Mouse (Mus musculus): ENCODE data around the gene Rad51b. TPM values are rescaled to one million over a fixed set of nuclear protein-coding genes. Genes with fewer than 3 reads are reported as not detected.

Gene Rad51b
- polyA plus RNA-seq, 1 experiment from 2014 or later, result 7.7 TPM

- H3K27ac ChIP-seq, result no peak overlapping the region
- ATAC-seq (ENCODE audit: insufficient number of reproducible peaks, insufficient read depth, low FRiP score, low TSS enrichment), result no peak
Measured at GRCm38 (mm10) chr12:79412894-79413507, 115.9 kb downstream of the Rad51b start.

GRCm38 (mm10) chr12:79417360-79417759, 120.3 kb downstream of the Rad51b start:
- Histone ChIP-seq H3K36me3 (no peaks in the 10 kb centered on the region), H3K4me1 (peaks cover 4% of the 10 kb centered on the region; the same call in 1 of the 2 replicates), H3K27ac (no peak overlapping the region), H3K4me2 (replicated peaks) (no peak overlapping the region), H3K9me3 (no peaks in the 10 kb centered on the region), H3K9ac (no peak overlapping the region), H3K27me3 (no peaks in the 10 kb centered on the region), H3K4me3 (no peak overlapping the region)
- WGBS, result 78% methylated on average over 6 of the region's 6 CpGs
- ATAC-seq (ENCODE audit: insufficient number of reproducible peaks, insufficient read depth, low FRiP score, low TSS enrichment), result no peak

More at GRCm38 (mm10) chr12:79412894-79413507, 115.9 kb downstream of the Rad51b start:
- 82% methylated on average over 8 of the region's 8 CpGs for WGBS
- Histone ChIP-seq H3K9ac (no peak overlapping the region), H3K36me3 (no peaks in the 10 kb centered on the region), H3K4me3 (no peak overlapping the region), H3K9me3 (no peaks in the 10 kb centered on the region), H3K27me3 (no peaks in the 10 kb centered on the region), H3K4me2 (replicated peaks) (no peak overlapping the region), H3K4me1 (peaks cover 8% of the 10 kb centered on the region; the same call in 1 of the 2 replicates)

- H3K9ac ChIP-seq, result no peak overlapping the region
- no peak overlapping the region for H3K4me2 ChIP-seq (replicated peaks)
- ATAC-seq (ENCODE audit: insufficient number of reproducible peaks, insufficient read depth, low FRiP score, low TSS enrichment), result no peak
- H3K4me3 ChIP-seq, result no peak overlapping the region
- H3K4me1 ChIP-seq, result peaks cover 7% of the 10 kb centered on the region; the same call in 1 of the 2 replicates
- H3K9me3 ChIP-seq, result no peaks in the 10 kb centered on the region
- 10% methylated on average over 6 of the region's 6 CpGs for WGBS
- no peaks in the 10 kb centered on the region for H3K27me3 ChIP-seq
- H3K27ac ChIP-seq, result no peak overlapping the region
- H3K36me3 ChIP-seq, result no peaks in the 10 kb centered on the region
Measured at GRCm38 (mm10) chr12:79420605-79421004, 123.5 kb downstream of the Rad51b start.

- ATAC-seq (ENCODE audit: insufficient number of reproducible peaks, insufficient read depth, low FRiP score, low TSS enrichment), result no peak
- Histone ChIP-seq H3K27ac (peak overlapping the region; percentile 73), H3K9me3 (no peaks in the 10 kb centered on the region), H3K36me3 (no peaks in the 10 kb centered on the region), H3K27me3 (no peaks in the 10 kb centered on the region), H3K4me1 (peaks cover 25% of the 10 kb centered on the region), H3K9ac (no peak overlapping the region), H3K4me2 (replicated peaks) (no peak overlapping the region), H3K4me3 (no peak overlapping the region)
- WGBS, result 48% methylated on average over 7 of the region's 7 CpGs
Measured at GRCm38 (mm10) chr12:79429507-79430291, 132.6 kb downstream of the Rad51b start.

- Histone ChIP-seq H3K36me3 (no peaks in the 10 kb centered on the region), H3K4me2 (replicated peaks) (no peak overlapping the region), H3K27ac (peak overlapping the region; percentile 41; the same call in 1 of the 2 replicates), H3K9ac (no peak overlapping the region), H3K4me3 (no peak overlapping the region), H3K4me1 (peaks cover 32% of the 10 kb centered on the region), H3K27me3 (no peaks in the 10 kb centered on the region), H3K9me3 (no peaks in the 10 kb centered on the region)
- WGBS, result 33% methylated on average over 4 of the region's 4 CpGs
- ATAC-seq (ENCODE audit: insufficient number of reproducible peaks, insufficient read depth, low FRiP score, low TSS enrichment), result no peak
Measured at GRCm38 (mm10) chr12:79431138-79431537, 134.1 kb downstream of the Rad51b start.

GRCm38 (mm10) chr12:79433724-79434442, 136.8 kb downstream of the Rad51b start:
- H3K4me1 ChIP-seq, result peaks cover 32% of the 10 kb centered on the region
- no peak for ATAC-seq (ENCODE audit: insufficient number of reproducible peaks, insufficient read depth, low FRiP score, low TSS enrichment)
- no peaks in the 10 kb centered on the region for H3K9me3 ChIP-seq
- H3K27ac ChIP-seq, result peak overlapping the region; percentile 72; the same call in 1 of the 2 replicates
- H3K9ac ChIP-seq, result no peak overlapping the region
- no peaks in the 10 kb centered on the region for H3K36me3 ChIP-seq
- no peaks in the 10 kb centered on the region for H3K27me3 ChIP-seq
- no peak overlapping the region for H3K4me3 ChIP-seq
- H3K4me2 ChIP-seq (replicated peaks), result no peak overlapping the region
- WGBS, result 50% methylated on average over 7 of the region's 7 CpGs

- 60% methylated on average over 3 of the region's 3 CpGs for WGBS
- no peak overlapping the region for H3K4me2 ChIP-seq (replicated peaks)
- no peaks in the 10 kb centered on the region for H3K27me3 ChIP-seq
- no peak overlapping the region for H3K4me3 ChIP-seq
- peaks cover 27% of the 10 kb centered on the region for H3K4me1 ChIP-seq
- H3K9me3 ChIP-seq, result no peaks in the 10 kb centered on the region
- H3K27ac ChIP-seq, result no peak overlapping the region
- ATAC-seq (ENCODE audit: insufficient number of reproducible peaks, insufficient read depth, low FRiP score, low TSS enrichment), result no peak
- no peak overlapping the region for H3K9ac ChIP-seq
- H3K36me3 ChIP-seq, result no peaks in the 10 kb centered on the region
Measured at GRCm38 (mm10) chr12:79435474-79435873, 138.4 kb downstream of the Rad51b start.

GRCm38 (mm10) chr12:79436035-79436434, 139.0 kb downstream of the Rad51b start:
- peaks cover 26% of the 10 kb centered on the region for H3K4me1 ChIP-seq
- ATAC-seq (ENCODE audit: insufficient number of reproducible peaks, insufficient read depth, low FRiP score, low TSS enrichment), result no peak
- no peaks in the 10 kb centered on the region for H3K9me3 ChIP-seq
- 81% methylated on average over 8 of the region's 8 CpGs for WGBS
- no peaks in the 10 kb centered on the region for H3K36me3 ChIP-seq
- no peak overlapping the region for H3K27ac ChIP-seq
- no peak overlapping the region for H3K4me3 ChIP-seq
- H3K27me3 ChIP-seq, result no peaks in the 10 kb centered on the region
- H3K9ac ChIP-seq, result no peak overlapping the region
- no peak overlapping the region for H3K4me2 ChIP-seq (replicated peaks)

- Histone ChIP-seq H3K4me1 (peaks cover 22% of the 10 kb centered on the region), H3K4me2 (replicated peaks) (no peak overlapping the region), H3K9me3 (no peaks in the 10 kb centered on the region), H3K27ac (no peak overlapping the region), H3K4me3 (no peak overlapping the region), H3K9ac (no peak overlapping the region), H3K27me3 (no peaks in the 10 kb centered on the region), H3K36me3 (no peaks in the 10 kb centered on the region)
- 66% methylated on average over 4 of the region's 4 CpGs for WGBS
- no peak for ATAC-seq (ENCODE audit: insufficient number of reproducible peaks, insufficient read depth, low FRiP score, low TSS enrichment)
Measured at GRCm38 (mm10) chr12:79436892-79437291, 139.8 kb downstream of the Rad51b start.

- ATAC-seq (ENCODE audit: insufficient number of reproducible peaks, insufficient read depth, low FRiP score, low TSS enrichment), result no peak
- Histone ChIP-seq H3K27ac (no peak overlapping the region), H3K4me2 (replicated peaks) (no peak overlapping the region), H3K36me3 (no peaks in the 10 kb centered on the region), H3K4me3 (no peak overlapping the region), H3K4me1 (peaks cover 22% of the 10 kb centered on the region), H3K9ac (no peak overlapping the region), H3K9me3 (no peaks in the 10 kb centered on the region), H3K27me3 (no peaks in the 10 kb centered on the region)
- 73% methylated on average over 3 of the region's 3 CpGs for WGBS
Measured at GRCm38 (mm10) chr12:79437572-79437971, 140.5 kb downstream of the Rad51b start.

- no peaks in the 10 kb centered on the region for H3K36me3 ChIP-seq
- H3K27ac ChIP-seq, result no peak overlapping the region
- no peak for ATAC-seq (ENCODE audit: insufficient number of reproducible peaks, insufficient read depth, low FRiP score, low TSS enrichment)
- H3K4me2 ChIP-seq (replicated peaks), result no peak overlapping the region
- H3K4me3 ChIP-seq, result no peak overlapping the region
- H3K9ac ChIP-seq, result no peak overlapping the region
- H3K27me3 ChIP-seq, result no peaks in the 10 kb centered on the region
- H3K4me1 ChIP-seq, result peaks cover 8% of the 10 kb centered on the region; the same call in 1 of the 2 replicates
- 83% methylated on average over 6 of the region's 6 CpGs for WGBS
- H3K9me3 ChIP-seq, result no peaks in the 10 kb centered on the region
Measured at GRCm38 (mm10) chr12:79439961-79440360, 142.9 kb downstream of the Rad51b start.

Data from embryonic facial prominence, embryonic 12.5 days (tissue).